Mouse (Mus musculus) adrenal gland, postnatal 10 days (tissue): ENCODE results near the gene Hhatl. TPM values are rescaled to one million over a fixed set of nuclear protein-coding genes. Genes with fewer than 3 reads are reported as not detected.

Experiments
- DNase-seq: peaks from one replicate; pipeline ENCODE4 v3.0.0; 2021; ENCODE audit warnings: mixed read lengths
- total RNA-seq, 2 experiments: library from RNA; stranded (reverse); gene quantifications; 2 replicates each; pipeline ENCODE4 v1.2.3; 2021

Gene Hhatl
- total RNA-seq, 2 experiments from 2014 or later: 4.3 to 17.4 TPM

GRCm38 (mm10) chr9:121759091-121760081, 32.9 kb downstream of the Hhatl start, which contains the start of gene Zfp651:
Gene Zfp651 (plus strand): TSS chr9:121759330.
- DNase-seq: peak; percentile 79

- peak; percentile 24 for DNase-seq
Measured at GRCm38 (mm10) chr9:121757835-121758814, 34.2 kb downstream of the Hhatl start.

- peak; percentile 27 for DNase-seq
Measured at GRCm38 (mm10) chr9:121757432-121757831, 34.9 kb downstream of the Hhatl start.

- DNase-seq: no peak
Measured at GRCm38 (mm10) chr9:121756785-121757184, 35.5 kb downstream of the Hhatl start.

GRCm38 (mm10) chr9:121754624-121755023, 37.7 kb downstream of the Hhatl start:
- no peak for DNase-seq

GRCm38 (mm10) chr9:121752774-121753173, 39.5 kb downstream of the Hhatl start:
- DNase-seq: no peak

- no peak for DNase-seq
Measured at GRCm38 (mm10) chr9:121744051-121744450, 48.3 kb downstream of the Hhatl start.

GRCm38 (mm10) chr9:121741168-121741567, 51.1 kb downstream of the Hhatl start:
- no peak for DNase-seq

- DNase-seq: no peak
Measured at GRCm38 (mm10) chr9:121740490-121740889, 51.8 kb downstream of the Hhatl start.

Other genes with a start within 250 kb of the Hhatl start
- gene Lyzl4, start 150.4 kb downstream of the Hhatl start, total RNA-seq: under 1 TPM in 1 of 2 experiments, not detected in 1; 0.48 TPM
- gene Vipr1, start 149.8 kb downstream of the Hhatl start, total RNA-seq: 1 to 10 TPM; 2.8 to 5.2 TPM
- gene Sec22c, start 87.0 kb downstream of the Hhatl start, total RNA-seq: 1 to 10 TPM; 5.4 to 5.8 TPM
- gene Ss18l2, start 82.2 kb downstream of the Hhatl start, total RNA-seq: 10 to 100 TPM; 51.5 to 60.9 TPM
- 10 to 100 TPM; 55.1 to 98.4 TPM for gene Nktr, start 73.3 kb downstream of the Hhatl start, total RNA-seq
- gene Zfp651, start 33.2 kb downstream of the Hhatl start, total RNA-seq: 10 to 100 TPM; 41.2 to 50.8 TPM
- 1 to 10 TPM; 1.9 to 7.6 TPM for gene Klhl40, start 14.9 kb downstream of the Hhatl start, total RNA-seq
- 1 to 10 TPM in 1 of 2 experiments, under 1 TPM in 1; 0.63 to 1.3 TPM for gene Ccdc13, start 47.0 kb upstream of the Hhatl start, total RNA-seq
- gene Higd1a, start 65.9 kb upstream of the Hhatl start, total RNA-seq: 100 to 1,000 TPM; 111 to 113 TPM
- 1 to 10 TPM; 3.0 to 3.4 TPM for gene Ackr2, start 105.8 kb upstream of the Hhatl start, total RNA-seq
- gene Cyp8b1, start 123.8 kb upstream of the Hhatl start, total RNA-seq: 10 to 100 TPM; 16.2 to 27.8 TPM
- gene Fam198a, start 158.5 kb upstream of the Hhatl start, total RNA-seq: 1 to 10 TPM; 3.9 to 5.6 TPM
- 10 to 100 TPM; 13.0 to 16.6 TPM for gene Pomgnt2, start 204.6 kb upstream of the Hhatl start, total RNA-seq